ENCODE assay signal across 8 mouse cellular contexts in genomic region chr17:34034064-34034463, GRCm38 (mm10). TPM values are rescaled to one million over a fixed set of nuclear protein-coding genes. Genes with fewer than 3 reads are reported as not detected.
A peak's percentile ranks its signal among the peaks of the same experiment; 100 is the strongest.
DNase-seq lines count a peak whose midpoint lies in the region; ATAC-seq lines count a peak whose summit lies in the region.

No protein-coding gene starts in this region.

- no peaks in the 10 kb centered on the region for H3K9me3 ChIP-seq in midbrain, embryonic 11.5 days (ENCODE audit: control insufficient read depth, low read length)
- H3K9me3 ChIP-seq in midbrain, embryonic 15.5 days: no peaks in the 10 kb centered on the region
- H3K9me3 ChIP-seq in liver, embryonic 13.5 days (replicated peaks): no peaks in the 10 kb centered on the region

- no peak overlapping the region for H3K4me3 ChIP-seq in midbrain, embryonic 11.5 days (ENCODE audit: low read depth, low read length)
- no peak overlapping the region for H3K4me3 ChIP-seq in midbrain, embryonic 15.5 days
- H3K4me3 ChIP-seq in liver, embryonic 13.5 days (replicated peaks): no peak overlapping the region

- WGBS in midbrain, embryonic 11.5 days: 71% methylated on average over 10 of the region's 10 CpGs
- WGBS in midbrain, embryonic 15.5 days: 76% methylated on average over 10 of the region's 10 CpGs
- 69% methylated on average over 10 of the region's 10 CpGs for WGBS in liver, embryonic 13.5 days (ENCODE audit: insufficient replicate concordance)

- H3K27ac ChIP-seq in midbrain, embryonic 11.5 days (ENCODE audit: low read depth, low read length): no peak overlapping the region
- H3K27ac ChIP-seq in midbrain, embryonic 15.5 days: no peak overlapping the region
- H3K27ac ChIP-seq in liver, embryonic 13.5 days: peak overlapping the region; percentile 92; the same call in 1 of the 2 replicates

- H3K9ac ChIP-seq in midbrain, embryonic 11.5 days (ENCODE audit: low read length): no peak overlapping the region
- no peak overlapping the region for H3K9ac ChIP-seq in midbrain, embryonic 15.5 days
- no peak overlapping the region for H3K9ac ChIP-seq in liver, embryonic 13.5 days

- H3K36me3 ChIP-seq in midbrain, embryonic 11.5 days (ENCODE audit: control insufficient read depth, insufficient read depth, low read length): peaks cover 23% of the 10 kb centered on the region
- H3K36me3 ChIP-seq in midbrain, embryonic 15.5 days (replicated peaks): peaks cover 27% of the 10 kb centered on the region
- H3K36me3 ChIP-seq in liver, embryonic 13.5 days: peaks cover 57% of the 10 kb centered on the region

- H3K27me3 ChIP-seq in midbrain, embryonic 11.5 days (ENCODE audit: control insufficient read depth, insufficient read depth, low read length): no peaks in the 10 kb centered on the region
- H3K27me3 ChIP-seq in midbrain, embryonic 15.5 days (replicated peaks): no peaks in the 10 kb centered on the region
- H3K27me3 ChIP-seq in liver, embryonic 13.5 days: peaks cover 11% of the 10 kb centered on the region

- DNase-seq in midbrain, embryonic 11.5 days (ENCODE audit: low spot score, missing footprints): peak; percentile 97
- peak; percentile 80 for DNase-seq in ZHBTc4 (ENCODE audit: low read depth, low spot score)
- peak; percentile 73 to 86 for DNase-seq in cerebellum, postnatal 14 days
- DNase-seq in heart, postnatal 14 days: peak; percentile 69 to 80
- peak; percentile 65 for DNase-seq in liver, embryonic 13.5 days
- peak; percentile 80 for DNase-seq in retina, postnatal 1 day
- DNase-seq in ovary, postnatal 14 days (ENCODE audit: low spot score): no peak

- no peak for ATAC-seq in midbrain, embryonic 11.5 days (ENCODE audit: low FRiP score)
- no peak for ATAC-seq in midbrain, embryonic 15.5 days (replicated peaks)
- no peak for ATAC-seq in liver, embryonic 13.5 days (ENCODE audit: low read depth)

- H3K4me1 ChIP-seq in midbrain, embryonic 11.5 days (ENCODE audit: control insufficient read depth, insufficient read depth, low read length): peaks cover 42% of the 10 kb centered on the region
- H3K4me1 ChIP-seq in midbrain, embryonic 15.5 days: peaks cover 50% of the 10 kb centered on the region
- peaks cover 57% of the 10 kb centered on the region for H3K4me1 ChIP-seq in liver, embryonic 13.5 days (replicated peaks)

- intact Hi-C loops in heart, postnatal 14 days (cut with DNase I): loop anchor here (5.0 kb wide), 1 partner anchor 83 kb away; the partner anchor contains the start of gene H2-DMa

- no peak overlapping the region for H3K4me2 ChIP-seq in midbrain, embryonic 11.5 days
- H3K4me2 ChIP-seq in midbrain, embryonic 15.5 days: no peak overlapping the region
- peak overlapping the region; percentile 19; the same call in 1 of the 2 replicates for H3K4me2 ChIP-seq in liver, embryonic 13.5 days

RNA-seq across cellular contexts. Expression of gene Rxrb, which starts 2.5 kb away (rescaled TPM):
- polyA plus RNA-seq in midbrain, embryonic 11.5 days (2014; fragmentation: Nextera tagmentation; extraction: Ambion mirVana): 17.2 and 17.9 TPM in 2 replicates
- polyA plus RNA-seq in midbrain, embryonic 15.5 days (2015; fragmentation: Nextera tagmentation; extraction: Ambion mirVana): 64.7 and 65.5 TPM in 2 replicates
- 10 to 100 TPM; 41.9 to 44.7 TPM for total RNA-seq in heart, postnatal 14 days (2021)
- polyA plus RNA-seq in liver, embryonic 13.5 days (2015; fragmentation: Nextera tagmentation; extraction: Ambion mirVana): 18.2 and 18.6 TPM in 2 replicates

RNA-seq across cellular contexts. Expression of gene Slc39a7, which starts 2.6 kb away (rescaled TPM):
- polyA plus RNA-seq in midbrain, embryonic 11.5 days (2014; fragmentation: Nextera tagmentation; extraction: Ambion mirVana): 85.1 and 97.4 TPM in 2 replicates
- 178 and 184 TPM in 2 replicates for polyA plus RNA-seq in midbrain, embryonic 15.5 days (2015; fragmentation: Nextera tagmentation; extraction: Ambion mirVana)
- 10 to 100 TPM; 63.2 to 63.3 TPM for total RNA-seq in heart, postnatal 14 days (2021)
- polyA plus RNA-seq in liver, embryonic 13.5 days (2015; fragmentation: Nextera tagmentation; extraction: Ambion mirVana): 71.7 and 76.7 TPM in 2 replicates

RNA-seq across cellular contexts. Expression of gene Col11a2, which starts 5.2 kb away (rescaled TPM):
- 0.52 and 1.4 TPM in 2 replicates for polyA plus RNA-seq in midbrain, embryonic 11.5 days (2014; fragmentation: Nextera tagmentation; extraction: Ambion mirVana)
- polyA plus RNA-seq in midbrain, embryonic 15.5 days (2015; fragmentation: Nextera tagmentation; extraction: Ambion mirVana): 3.2 and 4.8 TPM in 2 replicates
- 1 to 10 TPM; 1.5 to 2.7 TPM for total RNA-seq in heart, postnatal 14 days (2021)
- polyA plus RNA-seq in liver, embryonic 13.5 days (2015; fragmentation: Nextera tagmentation; extraction: Ambion mirVana): 0.32 and 0.54 TPM in 2 replicates

RNA-seq across cellular contexts. Expression of gene H2-Ke6, which starts 6.2 kb away (rescaled TPM):
- polyA plus RNA-seq in midbrain, embryonic 11.5 days (2014; fragmentation: Nextera tagmentation; extraction: Ambion mirVana): 95.4 and 99.0 TPM in 2 replicates
- 65.6 and 74.1 TPM in 2 replicates for polyA plus RNA-seq in midbrain, embryonic 15.5 days (2015; fragmentation: Nextera tagmentation; extraction: Ambion mirVana)
- 10 to 100 TPM; 80.6 to 88.2 TPM for total RNA-seq in heart, postnatal 14 days (2021)
- polyA plus RNA-seq in liver, embryonic 13.5 days (2015; fragmentation: Nextera tagmentation; extraction: Ambion mirVana): 25.2 and 25.7 TPM in 2 replicates

RNA-seq across cellular contexts. Expression of gene Ring1, which starts 9.6 kb away (rescaled TPM):
- 5.5 and 7.1 TPM in 2 replicates for polyA plus RNA-seq in midbrain, embryonic 11.5 days (2014; fragmentation: Nextera tagmentation; extraction: Ambion mirVana)
- 22.8 and 26.3 TPM in 2 replicates for polyA plus RNA-seq in midbrain, embryonic 15.5 days (2015; fragmentation: Nextera tagmentation; extraction: Ambion mirVana)
- 10 to 100 TPM; 12.2 to 14.6 TPM for total RNA-seq in heart, postnatal 14 days (2021)
- 5.2 and 5.4 TPM in 2 replicates for polyA plus RNA-seq in liver, embryonic 13.5 days (2015; fragmentation: Nextera tagmentation; extraction: Ambion mirVana)
